Mouse (Mus musculus): ENCODE results near the gene Tsnaxip1. TPM values are rescaled to one million over a fixed set of nuclear protein-coding genes. Genes with fewer than 3 reads are reported as not detected.
A peak's percentile ranks its signal among the peaks of the same experiment; 100 is the strongest.

The Tsnaxip1 gene
- total RNA-seq, 2 experiments from 2014 or later: not detected

GRCm38 (mm10) chr8:105858495-105858894, 31.0 kb downstream of the Tsnaxip1 start:
- DNase-seq: no peak
- intact Hi-C loops (cut with DNase I): no loop called here

GRCm38 (mm10) chr8:105859314-105859713, 31.8 kb downstream of the Tsnaxip1 start:
- intact Hi-C loops (cut with DNase I): no loop called here
- DNase-seq: no peak

GRCm38 (mm10) chr8:105860143-105860981, 32.8 kb downstream of the Tsnaxip1 start, which contains the start of gene Nutf2:
TSS of gene Nutf2 (plus strand) at chr8:105860580.
- intact Hi-C loops (cut with DNase I): loop anchor here (2.0 kb wide), 1 partner anchor 34 kb away; the partner anchor contains the start of genes Ranbp10 and Tsnaxip1
- DNase-seq: peak; percentile 87 to 94

- intact Hi-C loops (cut with DNase I): loop anchor here (2.0 kb wide), 1 partner anchor 35 kb away; the partner anchor contains the start of genes Ranbp10 and Tsnaxip1
- DNase-seq: no peak
Observed at GRCm38 (mm10) chr8:105861951-105862350, 34.4 kb downstream of the Tsnaxip1 start.

GRCm38 (mm10) chr8:105866364-105867029, 39.0 kb downstream of the Tsnaxip1 start:
- intact Hi-C loops (cut with DNase I): no loop called here
- DNase-seq: no peak

- DNase-seq: no peak
Observed at GRCm38 (mm10) chr8:105874301-105874700, 46.8 kb downstream of the Tsnaxip1 start.

GRCm38 (mm10) chr8:105880754-105881520, 53.4 kb downstream of the Tsnaxip1 start, which contains the start of gene Edc4:
TSS of gene Edc4 (plus strand) at chr8:105880881.
- intact Hi-C loops (cut with DNase I): no loop called here
- DNase-seq: peak; percentile 81 to 89

More at GRCm38 (mm10) chr8:105874301-105874700, 46.8 kb downstream of the Tsnaxip1 start:
- intact Hi-C loops (cut with DNase I): no loop called here

- intact Hi-C loops (cut with DNase I): no loop called here
- DNase-seq: no peak
Observed at GRCm38 (mm10) chr8:105889756-105890465, 62.4 kb downstream of the Tsnaxip1 start.

GRCm38 (mm10) chr8:105890870-105891269, 63.3 kb downstream of the Tsnaxip1 start:
- intact Hi-C loops (cut with DNase I): no loop called here
- DNase-seq: no peak

- intact Hi-C loops (cut with DNase I): no loop called here
- DNase-seq: no peak
Observed at GRCm38 (mm10) chr8:105892432-105892831, 64.9 kb downstream of the Tsnaxip1 start.

- intact Hi-C loops (cut with DNase I): no loop called here
- DNase-seq: peak; percentile 61 to 68
Observed at GRCm38 (mm10) chr8:105893339-105893738, 65.8 kb downstream of the Tsnaxip1 start, which contains the start of gene Nrn1l. TSS of gene Nrn1l (plus strand) at chr8:105893567.

Other genes with a start within 250 kb of the Tsnaxip1 start
- gene Ripor1, start 222.5 kb upstream of the Tsnaxip1 start, total RNA-seq (2021): 10 to 100 TPM; 15.1 to 18.2 TPM
- gene Ctcf, start 191.2 kb upstream of the Tsnaxip1 start, total RNA-seq (2021): 10 to 100 TPM; 27.0 to 29.9 TPM
- under 1 TPM in 1 of 2 experiments, not detected in 1; 0.56 TPM for gene Agrp, start 190.3 kb upstream of the Tsnaxip1 start, total RNA-seq (2021)
- 1 to 10 TPM in 1 of 2 experiments, not detected in 1; 1.1 TPM for gene Carmil2, start 141.5 kb upstream of the Tsnaxip1 start, total RNA-seq (2021)
- gene Acd, start 126.6 kb upstream of the Tsnaxip1 start, total RNA-seq (2021): 1 to 10 TPM; 6.6 to 6.7 TPM
- 1 to 10 TPM; 4.7 to 6.7 TPM for gene Pard6a, start 126.6 kb upstream of the Tsnaxip1 start, total RNA-seq (2021)
- not detected for gene 4933405L10Rik, start 120.1 kb upstream of the Tsnaxip1 start, total RNA-seq (2021)
- 1 to 10 TPM in 1 of 2 experiments, under 1 TPM in 1; 0.48 to 1.2 TPM for gene Enkd1, start 119.5 kb upstream of the Tsnaxip1 start, total RNA-seq (2021)
- 1 to 10 TPM; 6.6 to 6.8 TPM for gene Gfod2, start 69.1 kb upstream of the Tsnaxip1 start, total RNA-seq (2021)
- 10 to 100 TPM; 19.7 to 22.0 TPM for gene Ranbp10, start 381 bp upstream of the Tsnaxip1 start, total RNA-seq (2021)
- 1 to 10 TPM; 1.1 to 1.2 TPM for gene Cenpt, start 25.5 kb downstream of the Tsnaxip1 start, total RNA-seq (2021)
- gene Thap11, start 27.4 kb downstream of the Tsnaxip1 start, total RNA-seq (2021): 10 to 100 TPM; 19.0 TPM
- 10 to 100 TPM; 38.4 to 52.9 TPM for gene Nutf2, start 32.8 kb downstream of the Tsnaxip1 start, total RNA-seq (2021)
- gene Edc4, start 53.1 kb downstream of the Tsnaxip1 start, total RNA-seq (2021): 10 to 100 TPM; 17.6 to 20.1 TPM
- gene Nrn1l, start 65.8 kb downstream of the Tsnaxip1 start, total RNA-seq (2021): under 1 TPM in 1 of 2 experiments, not detected in 1; 0.59 TPM
- 10 to 100 TPM in 1 of 2 experiments, 1 to 10 TPM in 1; 9.5 to 11.5 TPM for gene Pskh1, start 72.7 kb downstream of the Tsnaxip1 start, total RNA-seq (2021)
- not detected for gene Ctrl, start 106.1 kb downstream of the Tsnaxip1 start, total RNA-seq (2021)
- 10 to 100 TPM; 15.7 to 24.2 TPM for gene Psmb10, start 110.7 kb downstream of the Tsnaxip1 start, total RNA-seq (2021)
- under 1 TPM in 1 of 2 experiments, not detected in 1; 0.25 TPM for gene Lcat, start 115.7 kb downstream of the Tsnaxip1 start, total RNA-seq (2021)
- gene Slc12a4, start 138.4 kb downstream of the Tsnaxip1 start, total RNA-seq (2021): 10 to 100 TPM; 11.2 to 17.7 TPM
- gene Dpep3, start 151.7 kb downstream of the Tsnaxip1 start, total RNA-seq (2021): not detected
- gene Dus2, start 163.6 kb downstream of the Tsnaxip1 start, total RNA-seq (2021): 1 to 10 TPM; 9.7 to 10.0 TPM
- not detected for gene Dpep2nb, start 178.2 kb downstream of the Tsnaxip1 start, total RNA-seq (2021)
- 1 to 10 TPM; 8.2 to 9.6 TPM for gene Ddx28, start 184.2 kb downstream of the Tsnaxip1 start, total RNA-seq (2021)
- gene Nfatc3, start 231.1 kb downstream of the Tsnaxip1 start, total RNA-seq (2021): 10 to 100 TPM; 19.5 to 22.8 TPM